Comparison of ENCODE assay signal across 20 mouse cellular contexts in genomic region chr14:22968705-22969104, GRCm38 (mm10).
"Had no signal": no experiment of that assay in that cellular context is flagged by ENCODE, and none has a peak within 500 bp of the region (broad histone marks: within the 10 kb centered on the region; RNA-seq: fewer than 3 reads in every experiment).

No protein-coding gene starts in this region.

- H3K4me2 ChIP-seq: limb, embryonic 15.5 days; liver, embryonic 12.5 days; lung, embryonic 15.5 days; midbrain, embryonic 12.5 days; neural tube, embryonic 13.5 days; stomach, embryonic 15.5 days had no signal

- H3K9ac ChIP-seq: limb, embryonic 15.5 days; liver, embryonic 12.5 days; lung, embryonic 15.5 days; midbrain, embryonic 12.5 days; neural tube, embryonic 13.5 days; stomach, embryonic 15.5 days had no signal

- H3K27ac ChIP-seq: layer of hippocampus, adult 2 months; left cerebral cortex, adult 2 months; limb, embryonic 15.5 days; liver, embryonic 12.5 days; lung, embryonic 15.5 days; macrophage; midbrain, embryonic 12.5 days; neural tube, embryonic 13.5 days; stomach, embryonic 15.5 days had no signal

- DNase-seq: kidney, postnatal 14 days; lung, postnatal 14 days; retina, postnatal 1 day; right cerebral cortex, postnatal 4 days; spleen, adult 18-20 months; thymus, adult 2 months; thymus, postnatal 25 days had no signal

- H3K4me1 ChIP-seq: limb, embryonic 15.5 days; liver, embryonic 12.5 days; lung, embryonic 15.5 days; megakaryocyte, embryonic 14.5 days had no signal

- ATAC-seq: inflammation-experienced regulatory T-cells, adult 6 months; intestine, postnatal 0 days; liver, embryonic 12.5 days; midbrain, embryonic 16.5 days had no signal

- H3K4me3 ChIP-seq: layer of hippocampus, adult 2 months; left cerebral cortex, adult 2 months; limb, embryonic 15.5 days; liver, embryonic 12.5 days; lung, embryonic 15.5 days; megakaryocyte, embryonic 14.5 days; midbrain, embryonic 12.5 days; neural tube, embryonic 13.5 days; stomach, embryonic 15.5 days had no signal

- H3K9me3 ChIP-seq: limb, embryonic 15.5 days; liver, embryonic 12.5 days; lung, embryonic 15.5 days; midbrain, embryonic 12.5 days; neural tube, embryonic 13.5 days; stomach, embryonic 15.5 days had no signal

- H3K27me3 ChIP-seq: limb, embryonic 15.5 days; liver, embryonic 12.5 days; lung, embryonic 15.5 days; megakaryocyte, embryonic 14.5 days; midbrain, embryonic 12.5 days; neural tube, embryonic 13.5 days; stomach, embryonic 15.5 days had no signal

- H3K36me3 ChIP-seq: limb, embryonic 15.5 days; liver, embryonic 12.5 days; lung, embryonic 15.5 days; midbrain, embryonic 12.5 days; neural tube, embryonic 13.5 days; stomach, embryonic 15.5 days had no signal
